Mouse (Mus musculus) stomach, embryonic 14.5 days (tissue): ENCODE data around the gene Gm42674. TPM values are rescaled to one million over a fixed set of nuclear protein-coding genes. Genes with fewer than 3 reads are reported as not detected.

Experiments used
- ATAC-seq: fragments of 200-750 bp; cut with Nextera tagmentation; 2 replicates; pipeline ENCODE4 v1.8.0; 2017; ENCODE audit warnings: low read depth, moderate TSS enrichment; ENCODE audit not compliant: insufficient number of reproducible peaks, insufficient read depth, low FRiP score
- H3K27ac ChIP-seq: fragments of 300-500 bp; sonication (generic); 2 replicates; pipeline ENCODE4 v1.5.1; 2014; ENCODE audit warnings: mild to moderate bottlenecking, low read length, moderate library complexity, mixed read lengths
- H3K27me3 ChIP-seq: fragments of 300-500 bp; sonication (generic); 2 replicates; pipeline ENCODE4 v1.6.1; 2014; ENCODE audit warnings: low read length, control low read depth, mixed read lengths; ENCODE audit not compliant: control insufficient read depth, insufficient read depth
- H3K36me3 ChIP-seq: fragments of 300-500 bp; sonication (generic); 2 replicates; pipeline ENCODE4 v1.6.1; 2014; ENCODE audit warnings: mild to moderate bottlenecking, control low read depth, low read length, moderate library complexity, mixed read lengths; ENCODE audit not compliant: control insufficient read depth, insufficient read depth
- H3K4me1 ChIP-seq: fragments of 300-500 bp; sonication (generic); 2 replicates; pipeline ENCODE4 v1.6.1; 2014; ENCODE audit warnings: low read length, control low read depth, mixed read lengths; ENCODE audit not compliant: control insufficient read depth, insufficient read depth
- H3K4me2 ChIP-seq: fragments of 300-500 bp; sonication (generic); replicated peaks from 2 replicates; pipeline ENCODE4 v1.6.1; 2014; ENCODE audit warnings: low read depth, low read length, control low read depth
- H3K4me3 ChIP-seq: fragments of 300-500 bp; sonication (generic); 2 replicates; pipeline ENCODE4 v1.5.1; 2014; ENCODE audit warnings: low read depth, low read length, control low read depth
- H3K9ac ChIP-seq: fragments of 300-500 bp; sonication (generic); replicated peaks from 2 replicates; pipeline ENCODE4 v1.6.1; 2014; ENCODE audit warnings: low read depth, mild to moderate bottlenecking, control low read depth, low read length, moderate library complexity, mixed read lengths
- H3K9me3 ChIP-seq: fragments of 300-500 bp; sonication (generic); 2 replicates; pipeline ENCODE4 v1.6.1; 2016; ENCODE audit warnings: low read depth, low read length, control low read depth; ENCODE audit not compliant: control insufficient read depth
- whole genome bisulfite sequencing: fragments of 180-500 bp; shearing (Covaris S2); extraction: QIAGEN DNeasy Blood & Tissue Kit; methylation state at CpG from one replicate; pipeline ENCODE4 v1.1.7; 2014; 5-methylcytosine and 5-hydroxymethylcytosine counted together
- polyA plus RNA-seq: library from polyadenylated mRNA; unstranded; fragments of >200 nt; fragmentation: Nextera tagmentation; extraction: Ambion mirVana; gene quantifications from 2 replicates; pipeline ENCODE4 v1.2.1, GENCODE M21; 2014

Gene Gm42674
- polyA plus RNA-seq, 1 experiment from 2014 or later = not detected

DNA sequence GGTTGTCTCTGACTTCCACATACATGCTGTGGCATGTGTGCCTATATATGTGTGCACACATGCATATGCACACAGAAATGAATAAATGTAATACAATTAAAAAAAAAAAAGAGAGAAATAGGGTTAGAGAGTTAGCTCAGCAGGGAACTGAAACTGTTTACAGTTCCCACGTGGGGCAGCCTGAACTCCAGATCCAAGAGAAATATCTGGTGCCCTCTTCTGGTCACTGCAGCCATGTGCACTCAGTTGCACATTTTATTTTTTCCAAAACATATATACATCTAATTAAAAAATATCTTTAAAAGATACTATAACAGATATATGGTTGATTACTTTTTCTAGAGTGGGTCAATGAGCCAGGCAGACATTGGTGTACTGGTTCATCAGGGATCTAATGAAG, 15.9 kb downstream of the Gm42674 start:
- 9% methylated on average over 1 of the region's 1 CpGs for WGBS
- no peak overlapping the region for H3K27ac ChIP-seq
- no peak overlapping the region for H3K4me3 ChIP-seq
- H3K4me1 ChIP-seq = peaks cover 19% of the 10 kb centered on the region
- H3K9ac ChIP-seq = no peak overlapping the region
- no peak for ATAC-seq
- H3K4me2 ChIP-seq = no peak overlapping the region
- no peaks in the 10 kb centered on the region for H3K36me3 ChIP-seq
- H3K9me3 ChIP-seq = no peaks in the 10 kb centered on the region; the same call in 1 of the 2 replicates
- no peaks in the 10 kb centered on the region for H3K27me3 ChIP-seq

GRCm38 (mm10) chr3:90621552-90621951, 19.8 kb downstream of the Gm42674 start:
- no peaks in the 10 kb centered on the region for H3K36me3 ChIP-seq
- no peak overlapping the region for H3K4me3 ChIP-seq
- no peak for ATAC-seq
- no peaks in the 10 kb centered on the region; the same call in 1 of the 2 replicates for H3K9me3 ChIP-seq
- no peaks in the 10 kb centered on the region for H3K27me3 ChIP-seq
- no peak overlapping the region for H3K4me2 ChIP-seq
- peaks cover 18% of the 10 kb centered on the region for H3K4me1 ChIP-seq
- WGBS = 46% methylated on average over 7 of the region's 7 CpGs
- no peak overlapping the region for H3K27ac ChIP-seq
- H3K9ac ChIP-seq = no peak overlapping the region

- Histone ChIP-seq H3K4me3 (no peak overlapping the region), H3K36me3 (no peaks in the 10 kb centered on the region), H3K27ac (peak overlapping the region; percentile 66; the same call in 1 of the 2 replicates), H3K9me3 (no peaks in the 10 kb centered on the region), H3K9ac (no peak overlapping the region), H3K4me2 (no peak overlapping the region), H3K4me1 (peaks cover 18% of the 10 kb centered on the region), H3K27me3 (no peaks in the 10 kb centered on the region)
- 9% methylated on average over 2 of the region's 2 CpGs for WGBS
- ATAC-seq = peak; percentile 55; the same call in 1 of the 2 replicates
Observed at GRCm38 (mm10) chr3:90623435-90624071, 21.8 kb downstream of the Gm42674 start.

GRCm38 (mm10) chr3:90625496-90625895, 23.8 kb downstream of the Gm42674 start:
- Histone ChIP-seq H3K9ac (0 out of 2 replicates have a peak overlapping the region, but pooled peaks have one; percentile 6), H3K9me3 (no peaks in the 10 kb centered on the region)
- 77% methylated on average over 5 of the region's 5 CpGs for WGBS

DNA sequence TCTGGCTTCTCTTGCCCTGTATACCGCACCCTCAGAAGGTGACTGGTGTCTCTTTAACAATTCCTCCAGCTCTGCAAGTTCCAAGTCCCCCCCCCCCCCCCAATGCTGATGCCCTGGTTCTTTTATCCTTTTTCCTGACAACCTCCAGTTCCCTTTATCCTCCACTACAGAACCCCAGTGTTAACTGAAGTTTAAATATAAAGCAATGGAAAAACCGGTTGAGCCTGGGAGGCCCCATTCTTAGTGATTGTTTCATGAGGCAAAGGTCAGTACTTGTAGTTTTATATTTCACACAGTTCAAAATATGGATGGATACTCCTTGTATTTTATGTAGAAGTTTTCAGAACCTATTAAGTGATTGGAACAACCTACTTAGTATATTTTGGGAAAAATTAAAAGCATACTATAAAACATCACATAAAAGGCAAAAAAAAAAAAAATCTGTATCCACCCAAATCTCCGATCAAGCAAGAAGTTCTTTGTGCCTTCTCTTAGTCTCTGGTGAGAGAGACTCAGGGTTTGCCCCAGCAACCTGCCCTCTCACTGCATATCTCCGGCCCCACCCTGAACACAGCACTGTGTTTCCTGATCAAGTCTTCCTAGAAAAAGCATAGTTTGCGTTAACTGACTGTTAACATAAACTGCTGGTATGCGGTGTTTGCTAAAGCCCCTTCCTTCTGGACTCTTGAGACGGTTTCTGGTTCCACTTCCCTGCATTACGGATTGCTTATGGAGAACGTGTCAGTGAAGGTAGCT, 24.7 kb downstream of the Gm42674 start:
- ATAC-seq = peak; percentile 72
- 41% methylated on average over 9 of the region's 9 CpGs for WGBS
- H3K4me3 ChIP-seq = no peak overlapping the region
- H3K27ac ChIP-seq = peak overlapping the region; percentile 90
- no peaks in the 10 kb centered on the region for H3K36me3 ChIP-seq
- peaks cover 18% of the 10 kb centered on the region for H3K4me1 ChIP-seq
- no peaks in the 10 kb centered on the region for H3K27me3 ChIP-seq
- H3K9me3 ChIP-seq = no peaks in the 10 kb centered on the region
- peak overlapping the region; percentile 2; the same call in 1 of the 2 replicates for H3K4me2 ChIP-seq
- H3K9ac ChIP-seq = no peak overlapping the region

More at GRCm38 (mm10) chr3:90625496-90625895, 23.8 kb downstream of the Gm42674 start:
- Histone ChIP-seq H3K27me3 (no peaks in the 10 kb centered on the region), H3K27ac (peak overlapping the region; percentile 90), H3K4me2 (no peak overlapping the region), H3K4me3 (no peak overlapping the region), H3K36me3 (no peaks in the 10 kb centered on the region), H3K4me1 (peaks cover 18% of the 10 kb centered on the region)
- ATAC-seq = no peak

- ATAC-seq = no peak
- H3K9me3 ChIP-seq = no peaks in the 10 kb centered on the region
- no peaks in the 10 kb centered on the region for H3K27me3 ChIP-seq
- H3K36me3 ChIP-seq = no peaks in the 10 kb centered on the region
- 0 out of 2 replicates have a peak overlapping the region, but pooled peaks have one; percentile 2 for H3K4me2 ChIP-seq
- WGBS = 88% methylated on average over 5 of the region's 5 CpGs
- peak overlapping the region; percentile 77 for H3K27ac ChIP-seq
- H3K4me1 ChIP-seq = peaks cover 15% of the 10 kb centered on the region
- no peak overlapping the region for H3K9ac ChIP-seq
- H3K4me3 ChIP-seq = no peak overlapping the region
Observed at GRCm38 (mm10) chr3:90627366-90627765, 25.7 kb downstream of the Gm42674 start.

GRCm38 (mm10) chr3:90627807-90628206, 26.1 kb downstream of the Gm42674 start:
- Histone ChIP-seq H3K27me3 (no peaks in the 10 kb centered on the region), H3K9ac (no peak overlapping the region), H3K4me1 (peaks cover 15% of the 10 kb centered on the region), H3K36me3 (no peaks in the 10 kb centered on the region), H3K4me3 (no peak overlapping the region), H3K27ac (no peak overlapping the region; the same call in 1 of the 2 replicates), H3K4me2 (no peak overlapping the region), H3K9me3 (no peaks in the 10 kb centered on the region)
- WGBS = 60% methylated on average over 4 of the region's 4 CpGs
- ATAC-seq = no peak

GRCm38 (mm10) chr3:90629298-90629697, 27.6 kb downstream of the Gm42674 start:
- Histone ChIP-seq H3K9ac (no peak overlapping the region), H3K27me3 (no peaks in the 10 kb centered on the region), H3K4me1 (peaks cover 4% of the 10 kb centered on the region; the same call in 1 of the 2 replicates), H3K4me2 (no peak overlapping the region), H3K4me3 (no peak overlapping the region), H3K36me3 (no peaks in the 10 kb centered on the region), H3K27ac (no peak overlapping the region), H3K9me3 (no peaks in the 10 kb centered on the region)
- 71% methylated on average over 2 of the region's 2 CpGs for WGBS
- no peak for ATAC-seq
